Mouse (Mus musculus) limb, embryonic 12.5 days (tissue): Measurements from ENCODE around the gene Raly. TPM values are rescaled to one million over a fixed set of nuclear protein-coding genes. Genes with fewer than 3 reads are reported as not detected.

Experiments
- ATAC-seq: fragments of 200-750 bp; cut with Nextera tagmentation; 2 replicates; pipeline ENCODE4 v1.8.0; 2017; ENCODE audit warnings: low read depth, moderate TSS enrichment; ENCODE audit not compliant: insufficient number of reproducible peaks, insufficient read depth, low FRiP score, low TSS enrichment
- H3K27ac ChIP-seq: fragments of 300-500 bp; sonication (generic); 2 replicates; pipeline ENCODE4 v1.5.1; 2016; ENCODE audit warnings: mild to moderate bottlenecking, moderate library complexity
- H3K27me3 ChIP-seq: fragments of 300-500 bp; sonication (generic); 2 replicates; pipeline ENCODE4 v1.6.1; 2016; ENCODE audit warnings: mild to moderate bottlenecking, moderate library complexity
- H3K36me3 ChIP-seq: fragments of 300-500 bp; sonication (generic); 2 replicates; pipeline ENCODE4 v1.6.1; 2016; ENCODE audit warnings: mild to moderate bottlenecking, moderate library complexity
- H3K4me1 ChIP-seq: fragments of 300-500 bp; sonication (generic); replicated peaks from 2 replicates; pipeline ENCODE4 v1.6.1; 2016
- H3K4me2 ChIP-seq: fragments of 300-500 bp; sonication (generic); 2 replicates; pipeline ENCODE4 v1.6.1; 2016; ENCODE audit warnings: mild to moderate bottlenecking, moderate library complexity
- H3K4me3 ChIP-seq: fragments of 300-500 bp; sonication (generic); replicated peaks from 2 replicates; pipeline ENCODE4 v1.5.1; 2016; ENCODE audit warnings: mild to moderate bottlenecking
- H3K9ac ChIP-seq: fragments of 300-500 bp; sonication (generic); replicated peaks from 2 replicates; pipeline ENCODE4 v1.6.1; 2016; ENCODE audit warnings: mild to moderate bottlenecking, moderate library complexity
- H3K9me3 ChIP-seq: fragments of 300-500 bp; sonication (generic); 2 replicates; pipeline ENCODE4 v1.6.1; 2016; ENCODE audit warnings: mild to moderate bottlenecking, moderate library complexity
- WGBS: fragments of 180-500 bp; shearing (Covaris S2); methylation state at CpG from one replicate; pipeline ENCODE4 v1.1.7; 2016; 5-methylcytosine and 5-hydroxymethylcytosine counted together
- polyA plus RNA-seq: library from polyadenylated mRNA; unstranded; fragments of >200 nt; fragmentation: Nextera tagmentation; extraction: Ambion mirVana; gene quantifications from 2 replicates; pipeline ENCODE4 v1.2.1, GENCODE M21; 2016

Raly gene
- polyA plus RNA-seq, 1 experiment from 2014 or later = 61.3 TPM

GRCm38 (mm10) chr2:154785284-154785683 lies 5.6 kb upstream of the Raly start:
- Histone ChIP-seq H3K4me1 (peaks cover 17% of the 10 kb centered on the region), H3K9me3 (no peaks in the 10 kb centered on the region), H3K27ac (no peak overlapping the region), H3K9ac (no peak overlapping the region), H3K4me2 (no peak overlapping the region), H3K27me3 (no peaks in the 10 kb centered on the region), H3K4me3 (no peak overlapping the region), H3K36me3 (no peaks in the 10 kb centered on the region)
- ATAC-seq = no peak
- 78% methylated on average over 3 of the region's 3 CpGs for WGBS

GRCm38 (mm10) chr2:154786187-154786586 lies 4.7 kb upstream of the Raly start:
- no peaks in the 10 kb centered on the region for H3K36me3 ChIP-seq
- no peaks in the 10 kb centered on the region for H3K27me3 ChIP-seq
- H3K9me3 ChIP-seq = no peaks in the 10 kb centered on the region
- no peak overlapping the region for H3K4me2 ChIP-seq
- no peak overlapping the region for H3K4me3 ChIP-seq
- H3K27ac ChIP-seq = no peak overlapping the region
- H3K4me1 ChIP-seq = peaks cover 17% of the 10 kb centered on the region
- WGBS = 51% methylated on average over 3 of the region's 3 CpGs
- no peak for ATAC-seq
- H3K9ac ChIP-seq = no peak overlapping the region

- Histone ChIP-seq H3K9me3 (no peaks in the 10 kb centered on the region), H3K4me1 (peaks cover 17% of the 10 kb centered on the region), H3K27ac (no peak overlapping the region), H3K4me2 (no peak overlapping the region), H3K4me3 (no peak overlapping the region), H3K9ac (no peak overlapping the region), H3K27me3 (no peaks in the 10 kb centered on the region), H3K36me3 (no peaks in the 10 kb centered on the region)
- 80% methylated on average over 11 of the region's 11 CpGs for whole genome bisulfite sequencing
- no peak for ATAC-seq
Observed at GRCm38 (mm10) chr2:154786776-154787175, 4.1 kb upstream of the Raly start.

- Histone ChIP-seq H3K4me1 (peaks cover 28% of the 10 kb centered on the region), H3K9ac (no peak overlapping the region), H3K27ac (no peak overlapping the region), H3K9me3 (no peaks in the 10 kb centered on the region), H3K36me3 (no peaks in the 10 kb centered on the region), H3K4me2 (no peak overlapping the region), H3K4me3 (no peak overlapping the region), H3K27me3 (no peaks in the 10 kb centered on the region)
- WGBS = 75% methylated on average over 6 of the region's 6 CpGs
- no peak for ATAC-seq
Observed at GRCm38 (mm10) chr2:154789381-154789780, 1.5 kb upstream of the Raly start.

- Histone ChIP-seq H3K9ac (no peak overlapping the region), H3K27me3 (no peaks in the 10 kb centered on the region), H3K36me3 (no peaks in the 10 kb centered on the region), H3K4me1 (peaks cover 31% of the 10 kb centered on the region), H3K4me2 (peak overlapping the region; percentile 84), H3K9me3 (no peaks in the 10 kb centered on the region), H3K27ac (0 out of 2 replicates have a peak overlapping the region, but pooled peaks have one; percentile 96), H3K4me3 (peak overlapping the region; percentile 94)
- WGBS = 7% methylated on average over 14 of the region's 14 CpGs
- no peak for ATAC-seq
Observed at GRCm38 (mm10) chr2:154789977-154790655, 780 bp upstream of the Raly start.

- no peaks in the 10 kb centered on the region for H3K36me3 ChIP-seq
- peak overlapping the region; percentile 94 for H3K4me3 ChIP-seq
- peaks cover 40% of the 10 kb centered on the region for H3K4me1 ChIP-seq
- WGBS = under 1% methylated on average over 67 of the region's 67 CpGs
- peak overlapping the region; percentile 96 for H3K27ac ChIP-seq
- H3K9me3 ChIP-seq = no peaks in the 10 kb centered on the region
- ATAC-seq = peak; percentile 20; the same call in 1 of the 2 replicates
- peak overlapping the region; percentile 84 for H3K4me2 ChIP-seq
- H3K27me3 ChIP-seq = no peaks in the 10 kb centered on the region
- H3K9ac ChIP-seq = peak overlapping the region; percentile 97
Observed at GRCm38 (mm10) chr2:154791661-154792642, 1.1 kb downstream of the Raly start.

GRCm38 (mm10) chr2:154803372-154803771 lies 12.5 kb downstream of the Raly start:
- Histone ChIP-seq H3K9me3 (no peaks in the 10 kb centered on the region), H3K36me3 (no peaks in the 10 kb centered on the region), H3K4me1 (peaks cover 42% of the 10 kb centered on the region), H3K4me2 (no peak overlapping the region), H3K27me3 (no peaks in the 10 kb centered on the region), H3K4me3 (no peak overlapping the region), H3K27ac (no peak overlapping the region), H3K9ac (no peak overlapping the region)
- WGBS = 79% methylated on average over 1 of the region's 1 CpGs
- ATAC-seq = no peak

GRCm38 (mm10) chr2:154803845-154804244 lies 12.9 kb downstream of the Raly start:
- 76% methylated on average over 4 of the region's 4 CpGs for WGBS
- Histone ChIP-seq H3K4me1 (peaks cover 47% of the 10 kb centered on the region), H3K4me2 (no peak overlapping the region), H3K27me3 (no peaks in the 10 kb centered on the region), H3K36me3 (no peaks in the 10 kb centered on the region), H3K9ac (no peak overlapping the region), H3K27ac (no peak overlapping the region), H3K4me3 (no peak overlapping the region), H3K9me3 (no peaks in the 10 kb centered on the region)
- no peak for ATAC-seq

- no peak for ATAC-seq
- Histone ChIP-seq H3K9ac (no peak overlapping the region), H3K4me2 (no peak overlapping the region), H3K27me3 (no peaks in the 10 kb centered on the region), H3K27ac (no peak overlapping the region), H3K9me3 (no peaks in the 10 kb centered on the region), H3K36me3 (no peaks in the 10 kb centered on the region), H3K4me1 (peaks cover 56% of the 10 kb centered on the region), H3K4me3 (no peak overlapping the region)
- WGBS = 72% methylated on average over 1 of the region's 1 CpGs
Observed at GRCm38 (mm10) chr2:154807689-154808088, 16.8 kb downstream of the Raly start.

- Histone ChIP-seq H3K4me1 (peaks cover 43% of the 10 kb centered on the region), H3K27me3 (no peaks in the 10 kb centered on the region), H3K4me3 (no peak overlapping the region), H3K27ac (no peak overlapping the region), H3K4me2 (no peak overlapping the region), H3K36me3 (no peaks in the 10 kb centered on the region), H3K9me3 (no peaks in the 10 kb centered on the region), H3K9ac (no peak overlapping the region)
- 58% methylated on average over 1 of the region's 1 CpGs for WGBS
- peak; percentile 42; the same call in 1 of the 2 replicates for ATAC-seq
Observed at GRCm38 (mm10) chr2:154809107-154809762, 18.3 kb downstream of the Raly start.

GRCm38 (mm10) chr2:154810821-154811220 lies 19.9 kb downstream of the Raly start:
- peaks cover 33% of the 10 kb centered on the region for H3K4me1 ChIP-seq
- H3K27me3 ChIP-seq = no peaks in the 10 kb centered on the region
- 54% methylated on average over 1 of the region's 1 CpGs for WGBS
- no peak overlapping the region for H3K27ac ChIP-seq
- no peak for ATAC-seq
- no peaks in the 10 kb centered on the region for H3K9me3 ChIP-seq
- no peak overlapping the region for H3K9ac ChIP-seq
- H3K4me3 ChIP-seq = no peak overlapping the region
- H3K4me2 ChIP-seq = no peak overlapping the region
- H3K36me3 ChIP-seq = no peaks in the 10 kb centered on the region
